Mouse (Mus musculus) neural tube, embryonic 14.5 days (tissue): ENCODE data around the gene Gpc6. TPM values are rescaled to one million over a fixed set of nuclear protein-coding genes. Genes with fewer than 3 reads are reported as not detected.
A peak's percentile ranks its signal among the peaks of the same experiment; 100 is the strongest.
"Not testable (repeated sequence)": the region's sequence is repeated elsewhere in the genome, so short reads cannot be mapped to it uniquely, and the experiment has no call there.

Source experiments
- ATAC-seq: fragments of 200-750 bp; cut with Nextera tagmentation; 2 replicates; pipeline ENCODE4 v1.8.0; 2017; ENCODE audit warnings: low read depth, mild to moderate bottlenecking, moderate TSS enrichment, moderate library complexity
- H3K27ac ChIP-seq: fragments of 300-500 bp; sonication (generic); 2 replicates; pipeline ENCODE4 v1.5.1; 2014; ENCODE audit warnings: low read depth, mild to moderate bottlenecking, control low read depth, low read length, moderate library complexity, mixed read lengths
- H3K27me3 ChIP-seq: fragments of 300-500 bp; sonication (generic); 2 replicates; pipeline ENCODE4 v1.6.1; 2014; ENCODE audit warnings: low read length; ENCODE audit not compliant: control insufficient read depth, insufficient read depth
- H3K36me3 ChIP-seq: fragments of 300-500 bp; sonication (generic); 2 replicates; pipeline ENCODE4 v1.6.1; 2014; ENCODE audit warnings: low read length, mixed read lengths; ENCODE audit not compliant: control insufficient read depth, insufficient read depth
- H3K4me1 ChIP-seq: fragments of 300-500 bp; sonication (generic); 2 replicates; pipeline ENCODE4 v1.6.1; 2014; ENCODE audit warnings: low read length; ENCODE audit not compliant: control insufficient read depth, insufficient read depth
- H3K4me2 ChIP-seq: fragments of 300-500 bp; sonication (generic); 2 replicates; pipeline ENCODE4 v1.6.1; 2014; ENCODE audit warnings: mild to moderate bottlenecking, low read depth, low read length, control low read depth
- H3K4me3 ChIP-seq: fragments of 300-500 bp; sonication (generic); 2 replicates; pipeline ENCODE4 v1.5.1; 2014; ENCODE audit warnings: low read depth, low read length, control low read depth, mixed read lengths
- H3K9ac ChIP-seq: fragments of 300-500 bp; sonication (generic); replicated peaks from 2 replicates; pipeline ENCODE4 v1.6.1; 2014; ENCODE audit warnings: low read depth, mild to moderate bottlenecking, control low read depth, low read length, mixed read lengths
- H3K9me3 ChIP-seq: fragments of 300-500 bp; sonication (generic); 2 replicates; pipeline ENCODE4 v1.6.1; 2016; ENCODE audit warnings: low read length; ENCODE audit not compliant: control insufficient read depth
- WGBS: fragments of 180-500 bp; shearing (Covaris S2); extraction: QIAGEN DNeasy Blood & Tissue Kit; methylation state at CpG from one replicate; pipeline ENCODE4 v1.1.7; 2014; 5-methylcytosine and 5-hydroxymethylcytosine counted together
- polyA plus RNA-seq: library from polyadenylated mRNA; unstranded; fragments of >200 nt; fragmentation: Nextera tagmentation; extraction: Ambion mirVana; gene quantifications from 2 replicates; pipeline ENCODE4 v1.2.1, GENCODE M21; 2014

The Gpc6 gene
- polyA plus RNA-seq, 1 experiment from 2014 or later: 20.8 TPM

- Histone ChIP-seq H3K4me3 (no peak overlapping the region), H3K36me3 (no peaks in the 10 kb centered on the region), H3K27me3 (no peaks in the 10 kb centered on the region), H3K9me3 (no peaks in the 10 kb centered on the region), H3K9ac (no peak overlapping the region), H3K4me1 (no peaks in the 10 kb centered on the region), H3K4me2 (no peak overlapping the region), H3K27ac (no peak overlapping the region)
- 93% methylated on average over 13 of the region's 13 CpGs for WGBS
- ATAC-seq: no peak
These were observed 510.6 kb downstream of the Gpc6 start for GRCm38 (mm10) chr14:117435739-117436138.

DNA sequence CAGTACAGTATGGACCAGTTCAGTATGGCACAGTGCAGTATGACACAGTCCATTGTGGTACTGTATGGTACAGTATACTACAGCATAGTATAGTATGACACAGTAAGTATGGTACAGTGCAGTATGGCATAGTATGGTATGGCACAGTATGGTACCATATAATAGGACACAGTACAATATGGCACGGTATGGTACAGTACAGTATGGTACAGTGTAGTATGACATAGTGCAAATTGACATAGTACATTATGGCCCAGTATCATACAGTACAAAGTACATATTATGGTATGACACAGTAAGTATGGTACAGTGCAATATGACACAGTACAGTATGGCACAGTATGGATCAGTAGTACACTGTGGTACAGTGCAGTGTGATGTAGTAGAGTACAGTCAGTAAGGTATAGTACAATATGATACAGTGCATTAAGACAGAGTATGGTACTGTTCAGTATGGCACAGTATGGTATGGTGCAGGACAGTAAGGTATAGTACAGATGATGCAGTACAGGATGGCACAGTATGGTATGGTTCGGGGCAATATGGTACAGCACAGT is 521.6 kb downstream of the Gpc6 start:
- H3K9ac ChIP-seq, H3K4me1 ChIP-seq, H3K4me3 ChIP-seq, H3K9me3 ChIP-seq, H3K36me3 ChIP-seq, H3K27me3 ChIP-seq, H3K4me2 ChIP-seq, H3K27ac ChIP-seq: not testable (repeated sequence)
- WGBS: 97% methylated on average over 2 of the region's 2 CpGs
- peak; percentile 54; the same call in 1 of the 2 replicates for ATAC-seq

- 52% methylated on average over 3 of the region's 3 CpGs for WGBS
- no peaks in the 10 kb centered on the region for H3K27me3 ChIP-seq
- H3K9ac ChIP-seq: no peak overlapping the region
- H3K4me1 ChIP-seq: no peaks in the 10 kb centered on the region
- no peaks in the 10 kb centered on the region for H3K9me3 ChIP-seq
- no peak overlapping the region for H3K4me3 ChIP-seq
- no peak for ATAC-seq
- no peaks in the 10 kb centered on the region for H3K36me3 ChIP-seq
- no peak overlapping the region for H3K27ac ChIP-seq
- no peak overlapping the region for H3K4me2 ChIP-seq
These were observed 526.4 kb downstream of the Gpc6 start for GRCm38 (mm10) chr14:117451391-117451991.

DNA sequence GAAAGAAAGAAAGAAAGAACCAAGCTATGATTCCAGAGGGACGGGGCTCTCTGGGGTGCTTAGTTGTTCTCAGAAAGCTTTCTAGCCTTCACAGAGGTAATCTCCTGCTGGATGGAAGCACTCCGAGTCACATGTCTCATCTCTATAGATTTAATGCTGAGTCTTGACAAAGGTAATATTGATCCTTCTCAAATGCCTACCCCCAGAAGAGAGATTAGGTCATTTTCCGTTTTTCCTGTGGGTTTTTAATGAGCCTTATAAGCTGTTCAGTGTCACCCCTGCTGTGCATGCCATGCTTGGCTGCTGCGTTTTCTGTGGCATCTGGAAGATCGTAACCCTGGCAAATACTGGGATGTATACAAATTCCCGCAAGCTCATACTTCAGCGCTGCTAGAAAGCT is 527.0 kb downstream of the Gpc6 start:
- Histone ChIP-seq H3K27me3 (no peaks in the 10 kb centered on the region), H3K4me1 (no peaks in the 10 kb centered on the region), H3K9ac (no peak overlapping the region), H3K4me2 (no peak overlapping the region), H3K9me3 (no peaks in the 10 kb centered on the region), H3K4me3 (no peak overlapping the region), H3K36me3 (no peaks in the 10 kb centered on the region), H3K27ac (no peak overlapping the region)
- peak; percentile 63; the same call in 1 of the 2 replicates for ATAC-seq
- 36% methylated on average over 7 of the region's 7 CpGs for WGBS

DNA sequence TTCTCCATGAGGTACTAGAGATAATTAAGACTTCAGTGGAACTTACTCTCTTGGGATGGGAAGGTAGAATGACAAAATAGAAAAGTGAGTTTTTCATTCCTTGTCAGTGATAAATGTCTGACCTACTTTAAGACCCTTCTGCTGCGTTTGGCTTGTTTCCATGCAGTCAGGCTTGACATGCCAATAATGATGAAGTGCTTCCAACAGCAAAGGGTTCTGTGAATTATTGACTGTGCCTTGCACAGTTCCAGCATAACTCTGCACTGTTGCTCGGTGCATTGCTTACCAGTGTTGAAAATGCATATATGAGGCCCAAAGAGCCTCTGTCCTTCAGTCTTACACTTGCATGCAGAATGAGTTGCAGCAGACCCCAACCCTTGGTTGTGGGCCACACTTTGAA is 548.3 kb downstream of the Gpc6 start:
- no peak overlapping the region for H3K4me2 ChIP-seq
- H3K27me3 ChIP-seq: no peaks in the 10 kb centered on the region
- H3K4me3 ChIP-seq: no peak overlapping the region
- ATAC-seq: no peak
- no peaks in the 10 kb centered on the region for H3K36me3 ChIP-seq
- no peak overlapping the region for H3K27ac ChIP-seq
- H3K9me3 ChIP-seq: no peaks in the 10 kb centered on the region
- 72% methylated on average over 2 of the region's 2 CpGs for WGBS
- no peak overlapping the region for H3K9ac ChIP-seq
- H3K4me1 ChIP-seq: no peaks in the 10 kb centered on the region

- no peaks in the 10 kb centered on the region for H3K36me3 ChIP-seq
- H3K9ac ChIP-seq: no peak overlapping the region
- no peak for ATAC-seq
- no peak overlapping the region for H3K4me2 ChIP-seq
- H3K27me3 ChIP-seq: no peaks in the 10 kb centered on the region
- WGBS: 39% methylated on average over 3 of the region's 3 CpGs
- H3K4me3 ChIP-seq: no peak overlapping the region
- H3K4me1 ChIP-seq: 0 out of 2 replicates have a peak, but pooled peaks cover 3% of the 10 kb centered on the region
- H3K27ac ChIP-seq: no peak overlapping the region
- H3K9me3 ChIP-seq: no peaks in the 10 kb centered on the region
These were observed 553.8 kb downstream of the Gpc6 start for GRCm38 (mm10) chr14:117478879-117479278.

DNA sequence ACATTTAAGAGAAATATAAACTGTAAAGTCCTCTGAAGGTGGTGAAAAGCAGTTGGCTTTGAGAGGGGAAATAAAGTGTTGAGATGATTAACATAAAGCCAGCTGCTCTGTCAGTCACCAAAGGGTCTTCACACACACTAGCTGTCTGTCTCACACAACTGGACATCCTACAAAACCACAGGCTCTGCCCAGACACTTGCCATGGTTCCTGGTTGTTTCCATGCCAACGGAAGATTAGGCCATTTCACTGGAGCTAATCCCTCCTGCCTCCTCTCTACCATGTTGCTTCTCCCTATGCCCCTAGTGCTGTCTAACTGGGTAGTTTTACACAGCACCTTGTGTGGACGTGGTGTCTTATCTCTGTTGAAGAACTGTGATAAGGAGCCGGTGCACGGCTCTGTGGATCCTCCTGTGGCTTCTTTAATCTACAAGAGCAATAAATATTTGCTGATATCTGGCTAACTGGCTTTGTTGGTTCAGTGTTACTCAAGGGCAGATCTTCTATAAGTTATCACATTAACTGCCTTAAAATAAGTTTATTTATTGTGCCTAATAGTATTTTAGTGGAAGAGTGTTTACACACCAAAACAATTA is 562.1 kb downstream of the Gpc6 start:
- H3K4me1 ChIP-seq: peaks cover 3% of the 10 kb centered on the region; the same call in 1 of the 2 replicates
- WGBS: 76% methylated on average over 4 of the region's 4 CpGs
- H3K9me3 ChIP-seq: no peaks in the 10 kb centered on the region
- no peak overlapping the region for H3K4me3 ChIP-seq
- H3K4me2 ChIP-seq: no peak overlapping the region
- H3K9ac ChIP-seq: no peak overlapping the region
- no peak for ATAC-seq
- no peaks in the 10 kb centered on the region for H3K27me3 ChIP-seq
- H3K27ac ChIP-seq: no peak overlapping the region
- H3K36me3 ChIP-seq: no peaks in the 10 kb centered on the region

DNA sequence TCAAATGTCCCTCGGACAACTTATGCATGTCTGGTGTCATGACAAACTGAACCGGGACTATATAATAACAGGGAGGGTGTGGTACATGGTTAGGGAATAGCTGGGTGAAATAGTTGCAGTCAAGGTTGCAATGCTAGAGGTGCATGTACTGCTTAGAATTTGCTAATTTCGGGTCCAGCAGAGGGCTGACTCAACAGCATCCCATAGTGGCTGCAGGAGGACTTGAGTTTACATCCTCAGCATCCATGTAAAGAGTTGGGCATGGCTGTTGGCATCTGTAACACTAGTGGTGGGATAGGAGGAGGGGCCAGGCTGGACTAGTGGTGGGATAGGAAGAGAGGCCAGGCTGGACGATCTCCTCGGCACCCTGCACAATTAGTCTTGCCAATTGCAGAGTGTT is 565.4 kb downstream of the Gpc6 start:
- ATAC-seq: peak; percentile 34
- Histone ChIP-seq H3K4me1 (peaks cover 3% of the 10 kb centered on the region; the same call in 1 of the 2 replicates), H3K36me3 (no peaks in the 10 kb centered on the region), H3K4me2 (no peak overlapping the region), H3K9me3 (no peaks in the 10 kb centered on the region), H3K9ac (no peak overlapping the region), H3K27me3 (no peaks in the 10 kb centered on the region), H3K27ac (no peak overlapping the region), H3K4me3 (no peak overlapping the region)
- 73% methylated on average over 5 of the region's 5 CpGs for WGBS

DNA sequence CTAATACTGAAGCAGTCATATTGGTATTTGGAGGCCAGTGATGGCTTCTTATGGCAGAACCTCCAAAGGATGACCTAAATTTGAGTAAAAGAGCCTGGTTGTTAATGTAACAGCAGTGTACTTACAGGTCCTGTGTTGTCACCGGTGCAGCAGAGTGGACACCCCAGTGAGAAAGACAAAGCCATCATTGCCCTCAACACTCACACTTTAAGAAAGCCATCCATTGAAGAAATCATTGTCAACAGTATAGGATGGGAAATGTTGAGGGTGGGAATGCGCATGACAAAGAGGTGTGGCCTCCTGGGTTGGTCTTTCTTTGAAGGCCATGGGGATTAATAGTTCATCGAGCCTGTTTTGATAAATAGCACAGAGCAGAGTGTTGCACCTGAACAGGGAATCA is 570.0 kb downstream of the Gpc6 start:
- H3K4me3 ChIP-seq: no peak overlapping the region
- H3K36me3 ChIP-seq: no peaks in the 10 kb centered on the region
- no peaks in the 10 kb centered on the region for H3K27me3 ChIP-seq
- no peak for ATAC-seq
- H3K9ac ChIP-seq: no peak overlapping the region
- peaks cover 3% of the 10 kb centered on the region; the same call in 1 of the 2 replicates for H3K4me1 ChIP-seq
- no peak overlapping the region for H3K27ac ChIP-seq
- 53% methylated on average over 3 of the region's 3 CpGs for WGBS
- no peaks in the 10 kb centered on the region for H3K9me3 ChIP-seq
- no peak overlapping the region for H3K4me2 ChIP-seq
